Mouse (Mus musculus) spleen, adult 2 months (tissue): Measurements from ENCODE around the gene Tmem54. TPM values are rescaled to one million over a fixed set of nuclear protein-coding genes. Genes with fewer than 3 reads are reported as not detected.

Experiments used
- DNase-seq, 2 experiments: peaks; one replicate each; pipeline versions ENCODE4 v3.0.0 to v3.0.0-alpha.2; 2012 to 2021; ENCODE audit warnings: low spot score in 2 of 2, low read depth in 1 of 2
- H3K27ac ChIP-seq: fragments of 200-500 bp; 2 replicates; pipeline ENCODE4 v1.5.1; 2012; ENCODE audit warnings: low read length, inconsistent platforms; ENCODE audit not compliant: insufficient read depth
- H3K27me3 ChIP-seq: fragments of 200-500 bp; 2 replicates; pipeline ENCODE4 v1.6.1; 2012; ENCODE audit warnings: mild to moderate bottlenecking, moderate library complexity, low read length, inconsistent platforms; ENCODE audit not compliant: control insufficient read depth, insufficient read depth
- H3K36me3 ChIP-seq: fragments of 200-500 bp; 2 replicates; pipeline ENCODE4 v1.6.1; 2012; ENCODE audit warnings: mild to moderate bottlenecking, low read length, inconsistent platforms; ENCODE audit not compliant: control insufficient read depth, insufficient read depth
- H3K4me1 ChIP-seq: fragments of 200-500 bp; 2 replicates; pipeline ENCODE4 v1.6.1; 2011; ENCODE audit warnings: inconsistent platforms; ENCODE audit not compliant: control insufficient read depth, insufficient read depth, insufficient read length
- H3K4me3 ChIP-seq: fragments of 200-500 bp; 2 replicates; pipeline ENCODE4 v1.5.1; 2011; ENCODE audit warnings: mild to moderate bottlenecking, inconsistent platforms; ENCODE audit not compliant: insufficient read depth, insufficient read length; ENCODE audit errors: extremely low read depth
- CTCF ChIP-seq: fragments of 200-500 bp; IDR thresholded peaks from 2 replicates; pipeline ENCODE4 v1.5.1; 2011; ENCODE audit warnings: mild to moderate bottlenecking, inconsistent platforms; ENCODE audit not compliant: insufficient read depth, insufficient read length, insufficient replicate concordance; ENCODE audit errors: extremely low read depth
- POLR2A ChIP-seq: fragments of 200-500 bp; IDR thresholded peaks from 2 replicates; pipeline ENCODE4 v1.6.1; 2011; ENCODE audit warnings: low read depth, low read length, inconsistent platforms
- WGBS: fragments of 180-500 bp; shearing (Covaris S2); methylation state at CpG from one replicate; pipeline ENCODE4 v1.1.7; 2018; 5-methylcytosine and 5-hydroxymethylcytosine counted together
- polyA plus RNA-seq: library from polyadenylated mRNA; depleted of rRNA; stranded (reverse); fragments of >200 nt; gene quantifications from 2 replicates; pipeline ENCODE4 v1.2.3, GENCODE M21; 2012

Tmem54 gene
- polyA plus RNA-seq, 1 experiment: 0.60 TPM

- WGBS: 11% methylated on average over 33 of the region's 80 CpGs
- no peaks in the 10 kb centered on the region; the same call in 1 of the 2 replicates for H3K4me1 ChIP-seq
- no peak within 1 kb of the TSS; the same call in 1 of the 2 replicates for H3K4me3 ChIP-seq
- H3K27ac ChIP-seq: no peak within 1 kb of the TSS
- no peaks in the 10 kb centered on the region for H3K36me3 ChIP-seq
- peaks cover 14% of the 10 kb centered on the region for H3K27me3 ChIP-seq
- DNase-seq: no peak
- TF ChIP-seq POLR2A: no peak
- TF ChIP-seq CTCF: no peak
Observed at GRCm38 (mm10) chr4:129136579-129137391, 31.4 kb downstream of the Tmem54 start, which contains the start of gene Fndc5. Gene Fndc5, plus strand, starts transcription at chr4:129136999.

DNA sequence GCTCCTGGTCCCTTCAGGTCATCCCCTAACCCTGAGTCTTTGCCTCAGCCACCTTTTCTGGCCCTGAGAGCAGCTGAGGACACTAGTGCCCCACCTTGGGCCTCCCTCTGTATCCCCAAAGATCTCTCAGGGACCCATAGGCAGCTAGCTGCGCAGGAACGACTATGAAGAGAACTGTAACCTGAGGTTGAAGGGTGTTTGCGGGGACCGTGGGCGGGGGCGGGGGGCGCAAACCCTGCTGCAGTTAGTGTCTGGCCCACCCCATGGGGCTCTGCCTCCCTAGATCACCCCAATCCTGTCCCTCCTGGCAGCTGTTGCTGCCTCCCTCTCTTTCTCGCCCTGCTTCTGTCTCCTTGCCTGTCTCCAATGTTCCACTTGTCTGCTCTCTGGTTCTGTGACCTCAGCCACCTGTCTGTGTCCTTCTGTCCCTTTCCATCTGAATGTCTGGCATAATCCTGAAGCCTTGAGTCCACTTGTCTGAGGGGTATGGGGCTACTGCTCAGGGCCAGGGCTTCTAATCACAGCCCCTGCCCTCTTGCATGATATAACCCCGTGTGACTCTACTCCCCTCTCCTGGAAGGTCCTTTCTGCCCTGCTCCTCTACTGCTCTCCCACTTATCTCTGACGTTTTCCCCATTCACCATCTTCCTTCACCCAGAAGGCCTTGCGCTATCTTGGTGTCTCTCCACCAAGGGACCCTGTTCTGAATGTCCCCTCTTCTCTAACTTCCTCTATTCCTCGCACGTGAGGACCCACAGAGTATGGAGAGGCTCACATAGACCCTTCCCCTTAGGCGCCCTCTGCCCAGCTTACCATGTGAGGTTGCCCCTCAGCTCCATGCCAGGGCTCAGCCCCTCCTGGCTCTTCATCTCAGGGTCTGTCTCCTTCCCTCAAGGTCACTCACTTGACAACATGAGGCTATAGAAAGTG, 32.3 kb downstream of the Tmem54 start:
- Histone ChIP-seq H3K4me3 (no peak overlapping the region), H3K27me3 (peaks cover 14% of the 10 kb centered on the region), H3K36me3 (no peaks in the 10 kb centered on the region), H3K4me1 (no peaks in the 10 kb centered on the region; the same call in 1 of the 2 replicates), H3K27ac (no peak overlapping the region)
- WGBS: 65% methylated on average over 14 of the region's 14 CpGs
- TF ChIP-seq POLR2A: no peak
- TF ChIP-seq CTCF: no peak
- DNase-seq: no peak

GRCm38 (mm10) chr4:129139642-129140041, 34.3 kb downstream of the Tmem54 start:
- WGBS: 48% methylated on average over 5 of the region's 5 CpGs
- Histone ChIP-seq H3K27me3 (peaks cover 14% of the 10 kb centered on the region), H3K4me1 (no peaks in the 10 kb centered on the region; the same call in 1 of the 2 replicates), H3K36me3 (no peaks in the 10 kb centered on the region), H3K4me3 (no peak overlapping the region), H3K27ac (no peak overlapping the region)
- TF ChIP-seq CTCF (no peak), POLR2A (no peak)
- no peak for DNase-seq

GRCm38 (mm10) chr4:129140808-129141207, 35.5 kb downstream of the Tmem54 start:
- WGBS: 40% methylated on average over 4 of the region's 4 CpGs
- TF ChIP-seq CTCF (no peak), POLR2A (no peak)
- DNase-seq: no peak
- no peak overlapping the region for H3K27ac ChIP-seq
- no peak overlapping the region for H3K4me3 ChIP-seq
- no peaks in the 10 kb centered on the region; the same call in 1 of the 2 replicates for H3K4me1 ChIP-seq
- H3K36me3 ChIP-seq: no peaks in the 10 kb centered on the region
- peaks cover 14% of the 10 kb centered on the region for H3K27me3 ChIP-seq

DNA sequence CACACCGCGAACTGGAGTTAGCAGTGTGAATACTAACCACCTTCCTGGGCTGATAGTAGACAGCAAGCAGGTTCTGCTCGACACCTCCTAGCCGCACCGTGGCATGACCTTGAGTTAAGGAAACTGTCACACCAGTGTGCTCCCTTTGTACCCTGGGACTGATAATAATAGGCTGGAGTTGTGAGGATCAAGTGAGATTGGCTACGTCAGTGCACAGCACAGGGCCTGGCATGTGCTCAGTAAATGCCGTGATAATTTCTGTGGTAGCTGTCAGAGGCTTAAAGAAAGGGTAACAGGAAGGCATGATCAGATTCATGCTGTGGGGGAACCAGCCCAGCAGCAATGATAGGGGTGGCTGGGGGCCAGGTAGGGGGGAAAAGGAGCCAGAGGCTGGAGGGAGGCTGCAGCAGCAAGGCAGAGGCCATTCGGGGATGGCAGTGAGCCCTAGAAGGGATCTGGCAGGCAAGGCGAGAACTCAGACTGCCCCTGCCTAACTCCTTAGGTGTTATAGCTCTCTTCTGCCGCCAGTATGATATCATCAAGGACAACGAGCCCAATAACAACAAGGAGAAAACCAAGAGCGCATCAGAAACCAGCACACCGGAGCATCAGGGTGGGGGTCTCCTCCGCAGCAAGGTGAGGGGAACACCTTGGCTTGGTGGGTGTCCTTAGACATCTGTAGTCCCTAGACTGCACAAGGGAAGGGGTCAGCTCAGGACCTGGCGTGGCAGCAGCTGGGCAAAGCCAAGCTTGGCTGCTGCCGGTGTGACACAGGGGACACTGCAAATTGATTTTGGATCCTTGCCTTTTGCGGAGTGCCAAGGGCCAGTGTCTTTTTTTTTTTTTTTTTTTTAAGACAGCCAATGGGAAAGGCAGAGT, 36.5 kb downstream of the Tmem54 start:
- no peak for TF ChIP-seq POLR2A
- Histone ChIP-seq H3K27me3 (peaks cover 9% of the 10 kb centered on the region), H3K27ac (no peak overlapping the region), H3K36me3 (no peaks in the 10 kb centered on the region), H3K4me3 (no peak overlapping the region), H3K4me1 (no peaks in the 10 kb centered on the region; the same call in none of the 2 replicates)
- no peak for DNase-seq
- 76% methylated on average over 17 of the region's 17 CpGs for WGBS
